Mouse (Mus musculus) heart, postnatal 0 days (tissue): Measurements from ENCODE around the gene Ubtd1.

Source experiments
- CTCF ChIP-seq: IDR thresholded peaks from 2 replicates; pipeline ENCODE4 v1.5.1; 2016; ENCODE audit warnings: antibody characterized with exemption, control low read depth, low read depth
- EP300 ChIP-seq: IDR thresholded peaks from 2 replicates; pipeline ENCODE4 v1.6.1; 2016; ENCODE audit warnings: antibody characterized with exemption, low read depth

DNA sequence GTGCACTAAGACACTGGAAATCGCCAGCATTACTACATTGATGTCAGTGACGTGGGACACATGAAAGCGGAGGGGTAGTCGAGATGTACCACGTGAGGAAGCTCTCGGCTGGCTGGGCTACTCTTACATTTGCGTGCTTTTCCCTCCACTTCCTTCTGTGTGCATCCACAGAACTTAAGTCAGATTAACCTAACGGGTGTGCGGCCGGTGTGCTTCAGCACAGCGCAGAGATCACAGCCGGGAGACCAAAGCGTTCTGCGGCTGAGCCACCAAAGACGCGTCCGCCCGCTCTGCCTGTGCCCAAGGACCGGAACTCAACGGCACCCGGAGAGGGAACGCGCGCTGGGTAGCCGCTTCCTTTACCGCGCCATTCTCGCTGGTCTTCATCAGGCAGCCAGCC lies 48.9 kb upstream of the Ubtd1 start:
- TF ChIP-seq CTCF (no peak), EP300 (no peak)
